ENCODE assay signal across 10 mouse cellular contexts in genomic region chr2:72196190-72196965, GRCm38 (mm10).
A peak's percentile ranks its signal among the peaks of the same experiment; 100 is the strongest.
DNase-seq lines count a peak whose midpoint lies in the region; ATAC-seq and TF ChIP-seq lines count a peak whose summit lies in the region.
"Had no signal": no experiment of that assay in that cellular context is flagged by ENCODE, and none has a peak within 500 bp of the region (broad histone marks: within the 10 kb centered on the region; RNA-seq: fewer than 3 reads in every experiment).

No protein-coding gene starts in this region.

- intact Hi-C loops in left cerebral cortex, postnatal 14 days (cut with DNase I) = no loop called here

- peaks cover 25% of the 10 kb centered on the region for H3K4me1 ChIP-seq in bone marrow macrophage, adult 2 months (ENCODE audit: control insufficient read depth, insufficient read depth, low read length)

- TF ChIP-seq CTCF in bone marrow macrophage, adult 2 months (IDR thresholded peaks at IDR 0.05; ENCODE audit: low read depth, low read length) = no peak

- peak overlapping the region; percentile 14 for H3K27ac ChIP-seq in bone marrow macrophage, adult 2 months (ENCODE audit: insufficient read depth, low read depth, low read length)

- DNase-seq in embryo, embryonic 10 days (ENCODE audit: low spot score) = peak; percentile 35
- no peak for DNase-seq in embryo, embryonic 9.5 days (ENCODE audit: extremely low spot score)
- peak; percentile 91 for DNase-seq in 416B (ENCODE audit: low read depth)
- DNase-seq in lung, postnatal 36 days = peak; percentile 49
- no peak for DNase-seq in right cerebral cortex, postnatal 4 days
- DNase-seq in left cerebral cortex, postnatal 14 days (ENCODE audit: low spot score in 2 of 2) = no peak
- DNase-seq: cerebellum, adult 9-10 months; forebrain, postnatal 0 days had no signal

- no peak for TF ChIP-seq POLR2A in bone marrow macrophage, adult 2 months (IDR thresholded peaks at IDR 0.05; ENCODE audit: borderline replicate concordance, low read depth, low read length)

- no peak for ATAC-seq in frontal cortex, adult (ENCODE audit: low TSS enrichment)
- ATAC-seq: forebrain, postnatal 0 days had no signal

- H3K4me3 ChIP-seq in bone marrow macrophage, adult 2 months (ENCODE audit: insufficient read depth, low read length) = no peak overlapping the region

Comparison
In these comparisons a context has a peak if more than half of its experiments do, and no peak if none do; other contexts are left out.
1. DNase-seq: peak in embryo, embryonic 10 days (single experiment), 416B (single experiment) and lung, postnatal 36 days (single experiment); none in embryo, embryonic 9.5 days (single experiment), right cerebral cortex, postnatal 4 days (single experiment) and left cerebral cortex, postnatal 14 days (0 of 2).